Mouse (Mus musculus) spleen, adult 2 months (tissue): ENCODE results near the gene Cad.

Source experiments
- CTCF ChIP-seq: fragments of 200-500 bp; IDR thresholded peaks from 2 replicates; pipeline ENCODE4 v1.5.1; 2011; ENCODE audit warnings: mild to moderate bottlenecking, inconsistent platforms; ENCODE audit not compliant: insufficient read depth, insufficient read length, insufficient replicate concordance; ENCODE audit errors: extremely low read depth
- POLR2A ChIP-seq: fragments of 200-500 bp; IDR thresholded peaks from 2 replicates; pipeline ENCODE4 v1.6.1; 2011; ENCODE audit warnings: low read depth, low read length, inconsistent platforms

DNA sequence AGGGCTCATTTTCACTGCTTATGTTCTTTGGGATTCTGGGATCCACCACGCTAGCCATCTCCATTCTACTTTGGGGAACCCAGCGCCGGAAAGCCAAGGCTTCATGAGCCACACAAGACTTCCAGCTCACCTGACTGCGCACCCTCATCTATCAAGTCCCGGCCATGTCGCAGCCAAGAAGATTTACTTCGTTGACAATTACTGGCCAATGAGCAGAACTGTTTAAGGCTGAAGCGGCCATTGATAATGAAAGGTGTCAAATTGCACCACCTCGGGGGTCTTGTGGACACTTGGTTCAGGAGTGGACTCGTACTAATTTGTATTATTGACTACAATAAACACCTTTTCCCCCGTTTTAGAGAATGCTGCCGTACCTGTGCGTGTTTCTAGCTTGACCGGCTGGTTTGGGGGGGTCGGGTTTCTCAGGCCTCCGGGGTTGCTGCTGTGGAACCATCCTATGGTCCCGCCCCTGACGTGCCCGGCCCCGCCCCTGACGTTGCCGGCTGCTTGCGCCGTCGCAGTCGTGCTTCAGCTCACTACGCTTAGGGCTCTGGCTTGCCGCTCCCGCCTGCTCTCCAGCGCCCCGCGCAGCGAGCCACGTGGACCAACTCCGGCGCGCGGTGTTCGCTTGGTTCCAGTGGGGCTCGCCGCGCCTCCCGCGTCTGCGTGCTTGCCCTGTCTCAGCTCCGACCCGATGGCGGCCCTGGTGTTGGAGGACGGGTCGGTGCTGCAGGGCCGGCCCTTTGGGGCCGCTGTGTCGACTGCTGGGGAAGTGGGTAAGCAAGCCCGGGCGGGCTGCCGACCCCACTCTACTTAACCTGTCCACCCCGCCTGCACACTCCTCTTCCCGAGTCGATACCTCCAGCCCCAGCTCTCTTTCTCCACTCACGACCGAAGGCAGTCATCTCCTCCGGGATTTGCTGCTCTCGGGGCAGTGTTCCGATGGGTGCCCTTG lies at the start of gene Cad:
- TF ChIP-seq CTCF (no peak), POLR2A (peak; percentile 43)
